Mouse (Mus musculus) limb, embryonic 12.5 days (tissue): Measurements from ENCODE around the gene Pnpla1. TPM values are rescaled to one million over a fixed set of nuclear protein-coding genes. Genes with fewer than 3 reads are reported as not detected.
A peak's percentile ranks its signal among the peaks of the same experiment; 100 is the strongest.

Experiments
- ATAC-seq: fragments of 200-750 bp; cut with Nextera tagmentation; 2 replicates; pipeline ENCODE4 v1.8.0; 2017; ENCODE audit warnings: low read depth, moderate TSS enrichment; ENCODE audit not compliant: insufficient number of reproducible peaks, insufficient read depth, low FRiP score, low TSS enrichment
- H3K27ac ChIP-seq: fragments of 300-500 bp; sonication (generic); 2 replicates; pipeline ENCODE4 v1.5.1; 2016; ENCODE audit warnings: mild to moderate bottlenecking, moderate library complexity
- H3K27me3 ChIP-seq: fragments of 300-500 bp; sonication (generic); 2 replicates; pipeline ENCODE4 v1.6.1; 2016; ENCODE audit warnings: mild to moderate bottlenecking, moderate library complexity
- H3K36me3 ChIP-seq: fragments of 300-500 bp; sonication (generic); 2 replicates; pipeline ENCODE4 v1.6.1; 2016; ENCODE audit warnings: mild to moderate bottlenecking, moderate library complexity
- H3K4me1 ChIP-seq: fragments of 300-500 bp; sonication (generic); replicated peaks from 2 replicates; pipeline ENCODE4 v1.6.1; 2016
- H3K4me2 ChIP-seq: fragments of 300-500 bp; sonication (generic); 2 replicates; pipeline ENCODE4 v1.6.1; 2016; ENCODE audit warnings: mild to moderate bottlenecking, moderate library complexity
- H3K4me3 ChIP-seq: fragments of 300-500 bp; sonication (generic); replicated peaks from 2 replicates; pipeline ENCODE4 v1.5.1; 2016; ENCODE audit warnings: mild to moderate bottlenecking
- H3K9ac ChIP-seq: fragments of 300-500 bp; sonication (generic); replicated peaks from 2 replicates; pipeline ENCODE4 v1.6.1; 2016; ENCODE audit warnings: mild to moderate bottlenecking, moderate library complexity
- H3K9me3 ChIP-seq: fragments of 300-500 bp; sonication (generic); 2 replicates; pipeline ENCODE4 v1.6.1; 2016; ENCODE audit warnings: mild to moderate bottlenecking, moderate library complexity
- WGBS: fragments of 180-500 bp; shearing (Covaris S2); methylation state at CpG from one replicate; pipeline ENCODE4 v1.1.7; 2016; 5-methylcytosine and 5-hydroxymethylcytosine counted together
- polyA plus RNA-seq: library from polyadenylated mRNA; unstranded; fragments of >200 nt; fragmentation: Nextera tagmentation; extraction: Ambion mirVana; gene quantifications from 2 replicates; pipeline ENCODE4 v1.2.1, GENCODE M21; 2016

Gene Pnpla1
- polyA plus RNA-seq, 1 experiment from 2014 or later, result not detected

DNA sequence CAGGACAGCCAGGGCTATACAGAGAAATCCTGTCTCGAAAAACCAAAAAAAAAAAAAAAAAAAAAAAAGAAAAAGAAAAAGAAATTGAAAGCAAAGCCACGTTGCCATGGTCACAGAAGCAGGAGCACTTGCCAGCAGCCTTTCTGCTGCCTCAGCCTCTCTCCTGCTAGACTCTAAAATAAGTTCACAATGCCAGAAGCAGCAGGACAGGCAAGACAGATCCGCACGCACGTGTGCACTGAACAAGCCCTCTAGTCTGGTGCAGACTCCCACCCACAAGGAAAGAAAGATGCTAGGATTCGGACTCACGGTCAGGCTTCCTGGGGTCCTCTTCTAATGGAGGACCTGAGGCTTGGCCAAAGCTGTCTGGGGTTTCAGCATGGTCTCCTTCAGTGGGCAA is 49.7 kb downstream of the Pnpla1 start:
- H3K9me3 ChIP-seq, result no peaks in the 10 kb centered on the region
- H3K4me2 ChIP-seq, result no peak overlapping the region
- peaks cover 33% of the 10 kb centered on the region for H3K27me3 ChIP-seq

DNA sequence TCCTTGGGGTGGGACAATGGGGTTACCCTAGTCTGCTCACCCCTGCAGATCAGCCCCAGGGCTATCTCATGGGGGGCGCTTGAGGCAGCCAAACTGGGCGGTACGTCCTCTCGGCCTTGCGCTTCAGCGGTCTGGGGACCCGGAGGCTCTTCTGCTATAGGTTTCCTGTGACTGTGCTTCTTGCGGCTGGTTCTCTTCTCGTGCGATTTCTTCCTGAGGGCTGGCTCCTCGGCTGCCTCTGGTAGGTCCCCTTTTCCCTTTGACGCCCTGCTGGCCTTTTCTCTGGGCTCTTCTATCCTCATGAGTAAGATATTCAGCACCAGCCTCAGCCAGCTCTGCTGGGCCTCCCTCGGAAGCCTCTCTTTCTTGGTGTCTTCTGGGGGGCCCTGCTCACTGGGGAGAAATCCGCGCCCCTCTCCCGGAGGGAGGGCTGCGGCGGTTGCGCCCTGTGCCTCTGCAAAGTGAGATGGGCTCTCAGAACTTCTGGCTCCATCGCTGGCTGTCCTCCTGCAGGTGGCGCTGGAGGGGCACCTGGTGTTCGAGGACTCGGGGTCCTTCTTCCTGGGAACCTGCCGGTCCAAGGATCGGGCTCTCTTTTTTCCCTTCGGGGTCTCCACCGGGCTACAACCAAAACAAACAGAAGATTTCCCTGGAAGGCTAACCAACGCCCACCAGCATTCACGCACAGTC is 51.2 kb downstream of the Pnpla1 start:
- Histone ChIP-seq H3K27me3 (peaks cover 33% of the 10 kb centered on the region), H3K36me3 (no peaks in the 10 kb centered on the region), H3K9me3 (no peaks in the 10 kb centered on the region), H3K4me1 (peaks cover 14% of the 10 kb centered on the region), H3K4me3 (peak overlapping the region; percentile 33), H3K27ac (no peak overlapping the region), H3K9ac (peak overlapping the region; percentile 53), H3K4me2 (peak overlapping the region; percentile 62)
- WGBS, result 7% methylated on average over 29 of the region's 29 CpGs
- ATAC-seq, result no peak

More for the DNA sequence above, 49.7 kb downstream of the Pnpla1 start:
- WGBS, result 86% methylated on average over 7 of the region's 7 CpGs
- Histone ChIP-seq H3K36me3 (no peaks in the 10 kb centered on the region), H3K9ac (no peak overlapping the region), H3K27ac (no peak overlapping the region), H3K4me3 (no peak overlapping the region), H3K4me1 (peaks cover 15% of the 10 kb centered on the region)
- ATAC-seq, result no peak

DNA sequence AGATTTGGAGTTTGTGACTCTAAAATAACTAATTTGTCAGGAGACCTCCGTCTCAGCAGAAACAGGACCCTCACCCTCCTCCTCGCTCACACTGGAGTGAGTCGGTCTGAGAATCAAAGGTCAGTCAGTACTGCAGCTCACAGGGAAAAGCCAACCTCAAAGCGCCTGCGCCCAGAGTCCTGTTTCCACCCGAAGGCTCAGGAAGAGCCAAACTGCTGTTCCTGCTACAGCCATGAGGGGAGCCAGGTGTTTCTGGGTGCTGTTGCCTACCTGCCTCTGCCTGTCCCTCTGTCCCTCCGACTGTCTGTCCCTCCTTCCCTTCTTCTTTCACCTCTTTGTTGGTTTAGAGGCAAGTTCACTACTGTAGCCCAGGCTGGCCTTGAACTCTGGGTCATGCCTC is 51.9 kb downstream of the Pnpla1 start:
- 0 out of 2 replicates have a peak overlapping the region, but pooled peaks have one; percentile 62 for H3K4me2 ChIP-seq
- no peak overlapping the region for H3K27ac ChIP-seq
- peaks cover 8% of the 10 kb centered on the region for H3K4me1 ChIP-seq
- no peaks in the 10 kb centered on the region for H3K9me3 ChIP-seq
- WGBS, result 25% methylated on average over 7 of the region's 7 CpGs
- peaks cover 31% of the 10 kb centered on the region for H3K27me3 ChIP-seq
- H3K9ac ChIP-seq, result no peak overlapping the region
- no peak for ATAC-seq
- no peaks in the 10 kb centered on the region for H3K36me3 ChIP-seq
- no peak overlapping the region for H3K4me3 ChIP-seq

GRCm38 (mm10) chr17:28913200-28913599 is 55.0 kb downstream of the Pnpla1 start:
- H3K4me1 ChIP-seq, result peaks cover 7% of the 10 kb centered on the region
- ATAC-seq, result no peak
- H3K9ac ChIP-seq, result no peak overlapping the region
- H3K4me3 ChIP-seq, result no peak overlapping the region
- no peaks in the 10 kb centered on the region for H3K9me3 ChIP-seq
- no peaks in the 10 kb centered on the region for H3K36me3 ChIP-seq
- peaks cover 21% of the 10 kb centered on the region for H3K27me3 ChIP-seq
- no peak overlapping the region for H3K27ac ChIP-seq
- no peak overlapping the region for H3K4me2 ChIP-seq
- WGBS, result 78% methylated on average over 5 of the region's 5 CpGs

DNA sequence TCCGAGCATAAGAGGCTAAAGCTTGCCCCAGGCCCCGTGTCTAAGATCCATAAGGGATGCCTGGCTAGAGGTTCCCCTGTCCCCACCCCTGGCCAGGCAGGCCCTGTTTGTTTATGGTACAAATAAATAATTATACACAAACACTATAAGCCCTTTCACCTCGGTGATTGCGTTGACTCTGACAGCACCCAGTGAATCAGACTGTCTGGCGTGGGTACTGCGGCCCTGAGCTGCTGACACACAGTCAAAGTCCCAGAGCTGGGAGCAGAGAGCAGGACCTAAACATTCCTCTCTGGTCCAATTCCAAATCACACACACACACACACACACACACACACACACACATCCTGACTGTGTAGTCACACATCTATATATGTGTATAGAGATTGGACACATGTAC is 55.7 kb downstream of the Pnpla1 start:
- no peak overlapping the region for H3K27ac ChIP-seq
- H3K4me1 ChIP-seq, result peaks cover 7% of the 10 kb centered on the region
- WGBS, result 82% methylated on average over 6 of the region's 6 CpGs
- no peak overlapping the region for H3K9ac ChIP-seq
- no peak overlapping the region for H3K4me2 ChIP-seq
- H3K36me3 ChIP-seq, result no peaks in the 10 kb centered on the region
- no peak overlapping the region for H3K4me3 ChIP-seq
- H3K27me3 ChIP-seq, result peaks cover 17% of the 10 kb centered on the region
- no peaks in the 10 kb centered on the region for H3K9me3 ChIP-seq
- no peak for ATAC-seq

DNA sequence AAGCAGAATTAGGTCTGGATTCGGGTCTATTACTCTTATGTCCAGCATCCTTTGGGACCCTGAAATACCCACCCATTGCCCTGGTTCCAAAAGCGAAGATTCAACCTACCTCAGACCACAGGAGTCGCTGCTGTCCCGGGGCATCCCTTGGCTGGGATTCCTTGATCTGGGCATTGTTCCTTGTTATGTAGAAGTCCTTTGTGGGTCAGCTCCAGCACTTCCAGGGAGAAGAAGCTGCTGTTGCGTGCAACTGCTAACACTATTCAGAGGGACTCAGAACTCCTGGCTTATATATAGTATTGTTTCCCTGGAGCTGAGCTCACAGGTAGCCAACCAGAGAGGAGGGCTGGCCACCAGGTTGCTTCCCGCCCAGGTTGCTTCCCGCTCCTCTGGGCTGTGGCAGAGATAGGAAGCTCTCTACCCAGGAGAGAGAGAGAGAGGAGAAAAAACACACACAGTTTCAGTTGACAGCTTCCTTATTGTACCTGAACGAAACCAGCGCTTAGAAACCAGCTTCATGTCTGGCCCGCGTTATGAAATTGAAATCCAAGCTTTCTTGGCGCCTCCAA is 56.9 kb downstream of the Pnpla1 start, which contains the start of gene 4930539E08Rik:
4930539E08Rik (minus strand) TSS at position 265 of the 569 bp plus-strand sequence.
- Histone ChIP-seq H3K4me2 (no peak within 1 kb of the TSS), H3K4me1 (no peaks in the 10 kb centered on the region), H3K9ac (no peak within 1 kb of the TSS), H3K36me3 (no peaks in the 10 kb centered on the region), H3K27ac (no peak within 1 kb of the TSS), H3K27me3 (peaks cover 5% of the 10 kb centered on the region), H3K4me3 (no peak within 1 kb of the TSS), H3K9me3 (no peaks in the 10 kb centered on the region)
- ATAC-seq, result no peak
- 74% methylated on average over 12 of the region's 12 CpGs for WGBS

DNA sequence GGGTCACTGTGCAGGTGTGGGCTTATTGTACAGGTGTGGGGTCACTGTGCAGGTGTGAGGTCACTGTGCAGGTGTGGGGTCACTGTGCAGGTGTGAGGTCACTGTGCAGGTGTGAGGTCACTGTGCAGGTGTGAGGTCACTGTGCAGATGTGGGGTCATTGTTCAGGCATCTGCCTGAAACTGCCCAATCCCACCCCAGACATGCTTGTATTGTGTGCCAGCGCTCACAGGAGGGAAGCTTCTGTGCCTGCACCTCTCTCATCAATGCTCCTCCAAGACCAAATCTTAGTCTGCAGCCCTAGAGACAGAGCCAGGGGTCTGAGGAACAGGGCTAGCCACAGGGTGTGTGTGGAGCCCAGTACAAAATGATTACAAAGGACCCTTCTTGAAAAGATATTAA is 58.3 kb downstream of the Pnpla1 start:
- H3K36me3 ChIP-seq, result no peaks in the 10 kb centered on the region
- H3K9ac ChIP-seq, result no peak overlapping the region
- H3K4me1 ChIP-seq, result no peaks in the 10 kb centered on the region
- no peak overlapping the region for H3K4me3 ChIP-seq
- WGBS, result 89% methylated on average over 1 of the region's 1 CpGs
- no peaks in the 10 kb centered on the region for H3K27me3 ChIP-seq
- no peak for ATAC-seq
- no peak overlapping the region for H3K4me2 ChIP-seq
- no peak overlapping the region for H3K27ac ChIP-seq
- no peaks in the 10 kb centered on the region for H3K9me3 ChIP-seq

DNA sequence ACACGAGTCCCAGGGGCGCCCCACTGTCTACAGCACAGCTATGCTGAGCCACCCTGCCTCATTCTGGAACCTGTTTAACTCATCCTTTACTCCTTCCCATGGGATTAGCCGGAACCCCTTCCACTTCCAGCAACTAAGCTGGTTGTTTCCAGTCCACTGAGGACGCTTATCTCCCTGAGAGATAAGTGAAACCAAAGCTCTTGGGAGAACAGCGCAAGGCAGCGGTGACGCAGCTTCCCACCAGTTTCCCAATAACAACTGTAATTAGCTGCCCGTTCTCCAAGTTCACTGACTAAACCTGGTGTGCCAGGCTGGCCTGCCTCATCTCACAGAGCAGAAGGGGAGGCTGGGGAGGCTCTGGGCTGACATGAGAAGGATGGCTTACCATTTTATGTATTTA is 62.9 kb downstream of the Pnpla1 start:
- no peak overlapping the region for H3K9ac ChIP-seq
- H3K27ac ChIP-seq, result no peak overlapping the region
- 72% methylated on average over 8 of the region's 8 CpGs for WGBS
- no peak overlapping the region for H3K4me3 ChIP-seq
- H3K4me1 ChIP-seq, result no peaks in the 10 kb centered on the region
- H3K27me3 ChIP-seq, result no peaks in the 10 kb centered on the region
- no peak for ATAC-seq
- H3K9me3 ChIP-seq, result no peaks in the 10 kb centered on the region
- H3K36me3 ChIP-seq, result no peaks in the 10 kb centered on the region
- H3K4me2 ChIP-seq, result no peak overlapping the region

DNA sequence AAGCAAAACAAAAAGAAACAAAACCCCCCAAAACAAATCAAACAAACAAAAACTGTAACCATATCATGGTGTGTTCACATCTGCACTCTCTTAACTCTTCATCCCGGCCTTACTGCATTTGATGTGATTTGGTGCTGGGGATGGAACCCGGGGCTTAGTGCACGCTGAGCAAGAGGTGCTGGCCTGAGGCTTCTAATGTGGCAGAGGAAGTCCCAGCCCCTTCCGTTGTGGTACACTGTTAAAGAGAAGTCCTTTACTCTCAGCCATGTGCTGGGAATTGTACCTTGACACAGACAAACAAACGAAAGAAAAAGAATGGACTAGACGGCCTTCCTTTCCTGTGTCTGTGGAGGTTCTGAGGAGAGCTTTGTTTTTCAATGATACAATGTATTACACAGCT is 63.9 kb downstream of the Pnpla1 start:
- no peaks in the 10 kb centered on the region for H3K27me3 ChIP-seq
- 65% methylated on average over 6 of the region's 6 CpGs for WGBS
- no peaks in the 10 kb centered on the region for H3K36me3 ChIP-seq
- no peak overlapping the region for H3K4me2 ChIP-seq
- no peak overlapping the region for H3K4me3 ChIP-seq
- no peak overlapping the region for H3K27ac ChIP-seq
- ATAC-seq, result no peak
- H3K9me3 ChIP-seq, result no peaks in the 10 kb centered on the region
- no peak overlapping the region for H3K9ac ChIP-seq
- H3K4me1 ChIP-seq, result no peaks in the 10 kb centered on the region

DNA sequence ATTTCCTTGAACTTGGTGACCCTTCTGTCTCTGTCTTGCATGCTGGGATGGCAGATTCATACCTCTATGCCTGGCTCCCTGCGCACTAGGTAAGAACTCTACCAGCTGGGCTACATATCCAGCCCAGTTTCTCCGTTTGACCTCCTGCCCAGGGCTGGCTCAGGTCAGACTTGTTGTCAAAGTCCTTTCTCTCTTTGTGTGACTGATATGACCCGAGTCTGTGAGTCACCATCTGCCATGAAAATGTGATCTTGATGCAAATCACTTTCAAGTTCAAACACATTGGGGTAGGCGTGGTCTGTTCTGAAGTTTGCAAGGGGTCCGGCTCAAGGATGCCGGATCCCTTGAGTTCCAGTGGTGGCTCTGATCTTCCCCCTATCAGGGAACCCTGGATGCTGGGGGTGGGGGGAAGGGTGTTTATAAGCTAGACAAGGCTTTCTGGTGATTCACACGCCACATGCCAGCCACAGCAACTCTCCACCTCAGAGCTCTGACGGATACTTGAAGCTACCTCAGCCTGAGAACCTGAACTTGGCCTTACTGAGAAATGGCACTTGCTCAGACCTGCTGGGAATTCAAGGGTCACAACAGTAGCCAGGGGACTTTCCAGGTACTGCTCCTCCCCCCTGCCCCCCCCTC is 66.9 kb downstream of the Pnpla1 start:
- ATAC-seq, result no peak
- 83% methylated on average over 8 of the region's 8 CpGs for WGBS
- H3K9ac ChIP-seq, result no peak overlapping the region
- H3K36me3 ChIP-seq, result no peaks in the 10 kb centered on the region
- H3K27ac ChIP-seq, result no peak overlapping the region
- no peak overlapping the region for H3K4me3 ChIP-seq
- no peaks in the 10 kb centered on the region for H3K27me3 ChIP-seq
- peaks cover under 1% of the 10 kb centered on the region for H3K4me1 ChIP-seq
- no peaks in the 10 kb centered on the region for H3K9me3 ChIP-seq
- no peak overlapping the region for H3K4me2 ChIP-seq

GRCm38 (mm10) chr17:28926380-28926779 is 68.2 kb downstream of the Pnpla1 start:
- Histone ChIP-seq H3K9me3 (no peaks in the 10 kb centered on the region), H3K4me3 (no peak overlapping the region), H3K9ac (no peak overlapping the region), H3K36me3 (no peaks in the 10 kb centered on the region), H3K4me2 (no peak overlapping the region), H3K27me3 (no peaks in the 10 kb centered on the region), H3K27ac (no peak overlapping the region), H3K4me1 (peaks cover 10% of the 10 kb centered on the region)
- 17% methylated on average over 13 of the region's 13 CpGs for WGBS
- no peak for ATAC-seq
